Mouse (Mus musculus) yolk sac, embryonic 10.5 days (tissue): ENCODE measurements at regions not wholly inside any gene's neighbourhood (a gene's known extent, or its start where the extent isn't known, plus 50 kb on each side); places are given as distances from the start of the nearest gene placed in this dataset.

Experiments
- DNase-seq: peaks from one replicate; pipeline ENCODE4 v3.0.0-alpha.2; 2017; ENCODE audit warnings: low spot score

DNA sequence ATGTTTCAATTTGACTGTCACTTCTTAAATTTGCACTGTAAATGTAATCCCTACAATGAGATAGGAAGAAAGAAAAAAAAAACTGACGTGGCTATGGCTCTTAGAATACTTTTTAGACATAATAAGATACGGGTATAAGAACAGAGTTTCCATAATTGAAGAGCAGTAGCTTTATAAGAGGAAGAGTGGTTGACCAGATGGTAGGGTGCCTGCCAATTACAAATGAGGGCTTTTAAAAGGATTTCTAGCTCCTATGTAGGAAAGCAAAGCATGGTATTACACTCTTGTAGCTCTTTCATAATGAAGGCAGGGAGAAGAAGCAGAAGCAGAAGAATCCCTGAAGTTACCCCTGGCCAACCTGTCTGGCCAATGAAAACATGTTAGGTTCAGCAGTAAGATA, 239.7 kb upstream of the Car10 start:
- no peak for DNase-seq

GRCm38 (mm10) chr11:92889693-92890454, 208.0 kb upstream of the Car10 start:
- peak; percentile 12 for DNase-seq

DNA sequence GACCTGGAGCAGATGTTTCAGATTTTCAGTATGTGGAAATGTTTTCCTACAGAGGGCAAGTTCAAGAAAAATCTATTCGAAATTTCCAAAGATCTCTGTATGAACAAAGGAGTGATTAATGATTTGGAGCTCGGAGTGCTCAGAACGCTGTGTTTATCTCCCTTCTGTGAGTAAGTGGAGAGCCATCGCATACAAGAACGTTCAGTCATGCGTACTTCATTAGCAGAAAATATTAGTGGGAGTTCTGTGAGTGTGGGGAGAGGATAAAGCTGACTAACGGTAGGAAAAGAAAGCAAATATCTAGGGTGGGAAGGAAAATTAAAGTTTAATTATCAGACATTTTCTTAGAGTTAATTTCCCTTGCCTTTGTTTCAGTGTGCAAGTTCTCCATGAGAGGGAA, 198.5 kb upstream of the Car10 start:
- DNase-seq: no peak
